24 mouse cellular contexts compared by ENCODE assay signal in genomic region chr2:102942782-102943080, GRCm38 (mm10). TPM values are rescaled to one million over a fixed set of nuclear protein-coding genes. Genes with fewer than 3 reads are reported as not detected.
DNase-seq lines count a peak whose midpoint lies in the region; ATAC-seq and TF ChIP-seq lines count a peak whose summit lies in the region.
"Had no signal": no experiment of that assay in that cellular context is flagged by ENCODE, and none has a peak within 500 bp of the region (broad histone marks: within the 10 kb centered on the region; RNA-seq: fewer than 3 reads in every experiment).

No protein-coding gene starts in this region.

- 69% methylated on average over 3 of the region's 3 CpGs for WGBS in embryonic facial prominence, embryonic 14.5 days

- H3K4me1 ChIP-seq in embryonic facial prominence, embryonic 14.5 days (ENCODE audit: control insufficient read depth, insufficient read depth, low read length), result peaks cover 31% of the 10 kb centered on the region
- H3K4me1 ChIP-seq: liver, embryonic 15.5 days had no signal

- H3K27me3 ChIP-seq in embryonic facial prominence, embryonic 14.5 days (replicated peaks; ENCODE audit: control insufficient read depth, insufficient read depth, low read length), result no peaks in the 10 kb centered on the region
- H3K27me3 ChIP-seq: limb, embryonic 15.5 days; liver, embryonic 15.5 days; midbrain, embryonic 15.5 days had no signal

- no peak overlapping the region for H3K4me2 ChIP-seq in embryonic facial prominence, embryonic 14.5 days (ENCODE audit: low read depth, low read length)
- H3K4me2 ChIP-seq: heart, embryonic 12.5 days; hindbrain, embryonic 14.5 days; limb, embryonic 15.5 days; liver, embryonic 15.5 days; lung, embryonic 14.5 days; midbrain, embryonic 15.5 days had no signal

- intact Hi-C loops in left cerebral cortex, adult 2 months (cut with DNase I), result no loop called here

- H3K36me3 ChIP-seq in embryonic facial prominence, embryonic 14.5 days (ENCODE audit: control insufficient read depth, insufficient read depth, low read length), result no peaks in the 10 kb centered on the region
- H3K36me3 ChIP-seq: forebrain, embryonic 10.5 days; heart, embryonic 12.5 days; limb, embryonic 10.5 days; limb, embryonic 15.5 days; liver, embryonic 15.5 days; midbrain, embryonic 10.5 days; midbrain, embryonic 15.5 days had no signal

- H3K4me3 ChIP-seq in left cerebral cortex, adult 2 months, result no peak overlapping the region
- H3K4me3 ChIP-seq in embryonic facial prominence, embryonic 14.5 days (ENCODE audit: low read depth, low read length), result no peak overlapping the region
- H3K4me3 ChIP-seq: forebrain, embryonic 10.5 days; gastrocnemius, adult 2 months; heart, embryonic 12.5 days; limb, embryonic 10.5 days; limb, embryonic 15.5 days; liver, embryonic 15.5 days; midbrain, embryonic 10.5 days; midbrain, embryonic 15.5 days had no signal

- no peaks in the 10 kb centered on the region for H3K9me3 ChIP-seq in embryonic facial prominence, embryonic 14.5 days (ENCODE audit: control insufficient read depth, low read length)
- H3K9me3 ChIP-seq: forebrain, embryonic 10.5 days; heart, embryonic 12.5 days; limb, embryonic 10.5 days; limb, embryonic 15.5 days; liver, embryonic 15.5 days; midbrain, embryonic 10.5 days; midbrain, embryonic 15.5 days had no signal

- TF ChIP-seq CTCF in left cerebral cortex, adult 2 months (IDR thresholded peaks at IDR 0.05), result no peak

- H3K9ac ChIP-seq in embryonic facial prominence, embryonic 14.5 days (ENCODE audit: low read depth, low read length), result no peak overlapping the region
- H3K9ac ChIP-seq: heart, embryonic 12.5 days; hindbrain, embryonic 14.5 days; limb, embryonic 15.5 days; liver, embryonic 15.5 days; lung, embryonic 14.5 days; midbrain, embryonic 15.5 days had no signal

- peak; percentile 53 for ATAC-seq in frontal cortex, adult (ENCODE audit: low TSS enrichment)
- ATAC-seq in embryonic facial prominence, embryonic 14.5 days (ENCODE audit: low read depth), result no peak
- ATAC-seq: forebrain, embryonic 16.5 days; midbrain, embryonic 15.5 days had no signal

- peak overlapping the region; percentile 75; the same call in 1 of the 2 replicates for H3K27ac ChIP-seq in left cerebral cortex, adult 2 months
- peak overlapping the region; percentile 88 for H3K27ac ChIP-seq in embryonic facial prominence, embryonic 14.5 days (replicated peaks; ENCODE audit: low read depth, low read length)
- H3K27ac ChIP-seq: forebrain, embryonic 10.5 days; gastrocnemius, adult 2 months; hindbrain, embryonic 14.5 days; limb, embryonic 10.5 days; liver, embryonic 15.5 days; midbrain, embryonic 10.5 days; midbrain, embryonic 15.5 days had no signal

- DNase-seq in frontal cortex, postnatal 10 days (ENCODE audit: low spot score in 2 of 2), result no peak
- DNase-seq in left cerebral cortex, adult 2 months (ENCODE audit: extremely low spot score in 1 of 2, low spot score in 2 of 2), result no peak
- no peak for DNase-seq in left cerebral cortex, adult 11 months (ENCODE audit: low spot score)
- DNase-seq in embryonic facial prominence, embryonic 14.5 days (ENCODE audit: low spot score), result no peak
- peak; percentile 60 for DNase-seq in telencephalon, adult 2 months (ENCODE audit: low read depth, low spot score)
- DNase-seq in kidney, adult 8-10 months, result no peak
- DNase-seq: adrenal gland, postnatal 14 days; cerebellum, adult 11-12 months; cerebellum, adult 9-11 months; gastrocnemius, adult 2 months; gastrocnemius, postnatal 36 days; kidney, adult 18-20 months; lung, embryonic 14.5 days; lung, postnatal 14 days had no signal

RNA-seq across cellular contexts. Expression of gene Cd44, which starts 41.3 kb away (rescaled TPM):
- 1 to 10 TPM; 2.9 to 4.4 TPM for total RNA-seq in left cerebral cortex, adult 2 months (2021)
- polyA plus RNA-seq in embryonic facial prominence, embryonic 14.5 days (2014; fragmentation: Nextera tagmentation; extraction: Ambion mirVana), result 49.8 and 57.3 TPM in 2 replicates
